Mouse (Mus musculus) liver, adult 2 months (tissue): ENCODE measurements around the gene Teddm1a.

Experiments
- CTCF ChIP-seq: fragments of 200-500 bp; IDR thresholded peaks from 2 replicates; pipeline ENCODE4 v1.5.1; 2011; ENCODE audit warnings: low read depth, low read length, control low read depth
- POLR2A ChIP-seq: fragments of 200-500 bp; IDR thresholded peaks from 2 replicates; pipeline ENCODE4 v1.6.1; 2011; ENCODE audit warnings: low read length, control low read depth; ENCODE audit not compliant: insufficient read depth; ENCODE audit errors: extremely low read depth

DNA sequence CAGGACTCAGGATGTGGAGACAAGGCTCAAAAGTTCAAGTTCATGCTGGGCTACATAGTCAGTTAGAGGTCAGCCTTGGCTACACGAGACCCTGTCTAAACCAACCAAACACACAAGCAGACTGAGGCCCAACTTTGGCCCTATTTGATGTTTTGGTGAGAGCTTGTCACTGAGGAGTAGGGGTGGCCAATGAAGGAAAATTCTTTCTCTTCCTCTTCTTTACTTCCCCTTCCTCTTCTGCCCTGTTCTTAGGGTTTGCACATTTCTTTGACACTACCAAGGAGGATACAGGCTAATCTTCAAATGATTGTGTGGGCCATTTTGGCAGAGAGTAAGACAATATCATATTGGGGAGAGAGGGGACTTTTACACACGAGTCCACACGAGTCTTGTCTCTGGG lies 22.3 kb downstream of the Teddm1a start:
- TF ChIP-seq CTCF (no peak), POLR2A (no peak)
